Comparison of ENCODE assay signal across 21 mouse cellular contexts in the genomic region with DNA sequence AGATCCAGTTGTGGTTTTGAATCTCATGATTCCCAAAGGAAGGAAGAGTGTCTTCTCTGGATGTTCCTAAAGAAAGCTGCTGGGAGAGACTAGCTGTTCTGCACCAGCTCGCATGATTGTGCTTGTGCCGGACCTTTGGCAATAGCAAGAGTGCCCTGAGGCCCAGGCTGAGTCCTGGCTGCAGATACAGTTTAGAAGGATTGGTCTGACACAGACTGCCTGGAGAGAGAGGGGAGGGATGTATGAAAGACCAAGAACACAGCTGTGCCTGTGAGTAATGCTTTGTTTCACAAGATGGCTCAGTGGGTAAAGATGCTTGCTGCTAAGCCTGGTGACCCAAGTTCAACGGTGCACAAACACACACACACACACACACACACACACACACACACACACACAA. TPM values are rescaled to one million over a fixed set of nuclear protein-coding genes. Genes with fewer than 3 reads are reported as not detected.
DNase-seq lines count a peak whose midpoint lies in the region; ATAC-seq lines count a peak whose summit lies in the region.
"Had no signal": no experiment of that assay in that cellular context is flagged by ENCODE, and none has a peak within 500 bp of the region (broad histone marks: within the 10 kb centered on the region; RNA-seq: fewer than 3 reads in every experiment).

No protein-coding gene starts in this region.

- intact Hi-C loops in heart, postnatal 36 days (cut with DNase I): no loop called here

- peak; percentile 64 for DNase-seq in heart, adult 11 months
- no peak for DNase-seq in heart, postnatal 36 days
- DNase-seq in 416B (ENCODE audit: low read depth): peak; percentile 14
- DNase-seq in NIH3T3 (ENCODE audit: low read depth): peak; percentile 73
- DNase-seq in heart, adult 9 months (ENCODE audit: low spot score in 2 of 2): no peak
- DNase-seq: adrenal gland, adult 2 months; adrenal gland, postnatal 14 days; B cell, adult 2 months; cerebellum, adult 18-20 months; cerebellum, adult 9-10 months; cerebellum, postnatal 14 days; gastrocnemius, postnatal 10 days; gastrocnemius, postnatal 36 days; heart, postnatal 10 days; heart, postnatal 4 days; kidney, adult 11 months; kidney, adult 8-10 months had no signal

- ATAC-seq in megakaryocyte progenitor cell, adult 5-6 weeks (replicated peaks; ENCODE audit: poor library complexity): no peak
- ATAC-seq: activated CD4-positive, CD25-positive, alpha-beta regulatory T cell, adult 4 months; forebrain, embryonic 15.5 days; intestine, embryonic 15.5 days had no signal

RNA-seq across cellular contexts. Expression of a gene that starts 11.6 kb away (rescaled TPM):
- total RNA-seq in heart, postnatal 36 days (2021): 10 to 100 TPM; 12.4 to 14.9 TPM
- 10.1 and 15.8 TPM in 2 replicates for total RNA-seq in megakaryocyte progenitor cell, adult 5-6 weeks (2015)
- 14.2 and 21.0 TPM in 2 replicates for total RNA-seq in megakaryocyte progenitor cell, adult 5-6 weeks (2017)

RNA-seq across cellular contexts. Expression of a gene that starts 12.1 kb away (rescaled TPM):
- 100 to 1,000 TPM; 208 to 210 TPM for total RNA-seq in heart, postnatal 36 days (2021)
- 16.3 and 17.2 TPM in 2 replicates for total RNA-seq in megakaryocyte progenitor cell, adult 5-6 weeks (2015)
- total RNA-seq in megakaryocyte progenitor cell, adult 5-6 weeks (2017): 9.1 and 12.0 TPM in 2 replicates

RNA-seq across cellular contexts. Expression of a gene that starts 45.9 kb away (rescaled TPM):
- total RNA-seq in heart, postnatal 36 days (2021): 10 to 100 TPM; 11.7 to 12.1 TPM
- total RNA-seq in megakaryocyte progenitor cell, adult 5-6 weeks (2015): 28.4 and 33.5 TPM in 2 replicates
- 27.4 and 31.9 TPM in 2 replicates for total RNA-seq in megakaryocyte progenitor cell, adult 5-6 weeks (2017)

RNA-seq across cellular contexts. Expression of a gene that starts 54.0 kb away (rescaled TPM):
- total RNA-seq in heart, postnatal 36 days (2021): 1 to 10 TPM; 1.2 TPM
- total RNA-seq in megakaryocyte progenitor cell, adult 5-6 weeks (2015): 2.5 and 3.6 TPM in 2 replicates
- 3.0 and 12.4 TPM in 2 replicates for total RNA-seq in megakaryocyte progenitor cell, adult 5-6 weeks (2017)

RNA-seq across cellular contexts. Expression of a gene that starts 54.0 kb away (rescaled TPM):
- total RNA-seq in heart, postnatal 36 days (2021): 10 to 100 TPM; 61.6 to 68.2 TPM
- total RNA-seq in megakaryocyte progenitor cell, adult 5-6 weeks (2015): 13.5 and 20.1 TPM in 2 replicates
- 18.4 and 23.7 TPM in 2 replicates for total RNA-seq in megakaryocyte progenitor cell, adult 5-6 weeks (2017)

Comparison
In these comparisons a context has a peak if more than half of its experiments do, and no peak if none do; other contexts are left out.
1. DNase-seq: peak in heart, adult 11 months (single experiment), 416B (single experiment) and NIH3T3 (single experiment); none in heart, postnatal 36 days (0 of 2) and heart, adult 9 months (0 of 2).
2. RNA of a gene that starts 12.1 kb away (total RNA-seq): 208 to 210 TPM in heart, postnatal 36 days; 9.1 to 17.2 TPM in megakaryocyte progenitor cell, adult 5-6 weeks; every median in the first group is over 10 times any median in the second.